Mouse (Mus musculus) liver, adult 10 weeks (tissue): Measurements from ENCODE around the gene Crabp1. TPM values are rescaled to one million over a fixed set of nuclear protein-coding genes. Genes with fewer than 3 reads are reported as not detected.

Experiments
- polyA plus RNA-seq: library from polyadenylated mRNA; stranded (reverse); fragments of 350-450 nt; fragmentation: Illumina TruSeq; extraction: RNeasy Lipid Tissue Mini Kit (QIAGEN cat#74804); gene quantifications from one replicate; pipeline ENCODE4 v1.2.3, GENCODE M21; 2014; ENCODE audit warnings: low read depth, low replicate concordance

The Crabp1 gene
- not detected for polyA plus RNA-seq

DNA sequence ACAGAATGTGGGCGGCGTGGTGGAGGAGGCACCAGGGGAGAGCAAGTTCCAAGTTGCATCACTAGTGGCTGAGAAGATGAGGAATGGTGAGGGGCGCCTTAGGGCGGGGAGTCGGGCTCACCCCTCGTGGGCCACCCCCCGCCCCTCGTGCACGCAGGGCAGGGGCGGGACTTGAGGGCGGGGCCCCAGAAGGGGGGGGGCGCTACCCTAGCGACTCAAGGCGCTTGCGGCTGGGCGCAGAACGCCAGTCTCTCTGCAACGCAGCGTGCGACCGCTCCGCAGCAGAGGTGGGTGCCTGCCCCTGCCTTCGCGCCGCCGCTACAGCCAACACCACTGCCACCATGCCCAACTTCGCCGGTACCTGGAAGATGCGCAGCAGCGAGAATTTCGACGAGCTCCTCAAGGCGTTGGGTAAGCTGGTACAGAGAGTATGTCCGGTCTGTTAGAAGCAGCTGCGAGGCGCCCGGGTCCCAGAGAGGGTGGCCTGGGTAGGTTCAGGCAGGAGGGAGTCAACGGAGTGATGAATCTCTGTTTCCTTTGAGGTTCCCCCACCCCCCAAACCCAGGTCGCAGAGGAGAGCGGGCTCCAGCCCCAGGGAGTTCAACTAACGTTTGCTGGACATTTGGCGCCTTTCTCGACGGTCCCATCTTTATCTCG lies at the start of gene Crabp1:
TSS of gene Crabp1 (plus strand) at position 188 of the 657 bp plus-strand sequence.

DNA sequence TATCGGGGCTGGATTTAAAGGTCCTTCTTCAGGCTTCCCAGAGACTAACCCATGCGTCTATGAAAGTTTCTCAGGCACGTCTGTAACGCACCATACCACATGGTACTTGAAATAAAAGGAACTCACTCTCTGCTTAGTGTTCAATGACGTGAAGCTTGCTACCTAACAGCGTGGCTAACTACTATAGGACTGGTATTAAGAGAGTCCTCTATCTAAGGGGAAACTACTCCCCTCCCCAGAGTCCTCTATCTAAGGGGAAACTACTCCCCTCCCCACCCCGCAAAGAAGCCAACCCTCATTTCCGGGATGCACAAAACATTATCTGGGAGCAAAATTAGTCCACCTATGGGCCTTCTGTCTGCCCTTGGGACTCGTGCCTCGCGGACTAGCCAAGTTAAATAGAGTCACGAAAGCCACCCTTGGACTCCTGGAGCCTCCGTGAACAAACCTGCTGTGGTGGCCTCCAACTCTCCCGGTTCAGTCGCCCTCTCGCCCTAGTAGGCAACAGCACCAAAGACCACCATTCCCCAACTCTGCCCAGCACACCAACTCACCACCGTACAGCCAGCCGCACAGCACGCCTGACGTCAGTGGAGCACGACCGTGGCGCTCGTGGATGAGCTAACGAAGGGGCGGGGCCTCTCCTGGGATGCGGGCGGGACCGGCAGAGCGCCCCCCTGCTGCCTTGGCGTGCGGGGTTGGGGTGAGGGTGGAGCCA lies 30.5 kb upstream of the Crabp1 start, which contains the start of gene Wdr61:
TSS of gene Wdr61 (minus strand) at position 599 of the 718 bp plus-strand sequence.

Other genes with a start within 250 kb of the Crabp1 start
- gene Sh2d7, start 225.8 kb upstream of the Crabp1 start, polyA plus RNA-seq, result not detected
- gene Cib2, start 204.5 kb upstream of the Crabp1 start, polyA plus RNA-seq, result 1.8 TPM
- 83.3 TPM for gene Idh3a, start 178.4 kb upstream of the Crabp1 start, polyA plus RNA-seq
- not detected for gene Acsbg1, start 102.9 kb upstream of the Crabp1 start, polyA plus RNA-seq
- gene Dnaja4, start 65.9 kb upstream of the Crabp1 start, polyA plus RNA-seq, result 3.3 TPM
- gene Wdr61, start 30.2 kb upstream of the Crabp1 start, polyA plus RNA-seq, result 87.3 TPM
- gene Ireb2, start 99.0 kb downstream of the Crabp1 start, polyA plus RNA-seq, result 103 TPM
- 76.8 TPM for gene Hykk, start 152.5 kb downstream of the Crabp1 start, polyA plus RNA-seq
- 396 TPM for gene Psma4, start 186.0 kb downstream of the Crabp1 start, polyA plus RNA-seq
- not detected for gene AY074887, start 186.2 kb downstream of the Crabp1 start, polyA plus RNA-seq
- not detected for gene Chrna5, start 216.1 kb downstream of the Crabp1 start, polyA plus RNA-seq